Mouse (Mus musculus) erythroblast, adult 5-6 weeks (primary cell): ENCODE measurements around the gene Myh11. TPM values are rescaled to one million over a fixed set of nuclear protein-coding genes. Genes with fewer than 3 reads are reported as not detected.
"Not testable (repeated sequence)": the region's sequence is repeated elsewhere in the genome, so short reads cannot be mapped to it uniquely, and the experiment has no call there.

Experiments used
- ATAC-seq: replicated peaks from 2 replicates; pipeline ENCODE4 v1.8.0; 2016; ENCODE audit warnings: moderate number of reproducible peaks, mild to moderate bottlenecking, moderate TSS enrichment, inconsistent platforms; ENCODE audit not compliant: poor library complexity, low FRiP score, severe bottlenecking
- total RNA-seq, 2 experiments: library from RNA; stranded (forward) in 1 of 2; stranded (reverse) in 1 of 2; fragments of 150-400 nt in 1 of 2; fragments of 200-764, 138-1000 nt in 1 of 2; gene quantifications; 2 replicates each; pipeline versions ENCODE4 v1.2.3 to v1.2.4; 2015 to 2017; ENCODE audit warnings: low replicate concordance in 2 of 2

Myh11 gene
- total RNA-seq, 2 experiments from 2014 or later, result not detected

GRCm38 (mm10) chr16:14182360-14182759 is 108.8 kb downstream of the Myh11 start:
- no peak for ATAC-seq

- ATAC-seq, result no peak
Observed at GRCm38 (mm10) chr16:14180163-14180733, 110.9 kb downstream of the Myh11 start.

- ATAC-seq, result no peak
Observed at GRCm38 (mm10) chr16:14178041-14178440, 113.1 kb downstream of the Myh11 start.

GRCm38 (mm10) chr16:14169706-14170105 is 121.5 kb downstream of the Myh11 start:
- no peak for ATAC-seq

GRCm38 (mm10) chr16:14166490-14166889 is 124.7 kb downstream of the Myh11 start:
- ATAC-seq, result peak; percentile 49

GRCm38 (mm10) chr16:14163731-14164130 is 127.4 kb downstream of the Myh11 start:
- no peak for ATAC-seq

- peak; percentile 76 for ATAC-seq
Observed at GRCm38 (mm10) chr16:14162988-14163416, 128.2 kb downstream of the Myh11 start, which contains the start of the genes Nde1 and Marf1. Gene Nde1 (plus strand): TSS chr16:14163275. Gene Marf1 (minus strand): TSS chr16:14163351.

- ATAC-seq, result no peak
Observed at GRCm38 (mm10) chr16:14160941-14161340, 130.2 kb downstream of the Myh11 start.

- ATAC-seq, result peak; percentile 57
Observed at GRCm38 (mm10) chr16:14159746-14160131, 131.4 kb downstream of the Myh11 start.

GRCm38 (mm10) chr16:14158936-14159745 is 132.0 kb downstream of the Myh11 start:
- peak; percentile 78 for ATAC-seq

- ATAC-seq, result no peak
Observed at GRCm38 (mm10) chr16:14158536-14158935, 132.6 kb downstream of the Myh11 start.

- no peak for ATAC-seq
Observed at GRCm38 (mm10) chr16:14156312-14156711, 134.9 kb downstream of the Myh11 start.

GRCm38 (mm10) chr16:14155638-14156037 is 135.5 kb downstream of the Myh11 start:
- not testable (repeated sequence) for ATAC-seq

GRCm38 (mm10) chr16:14151718-14152117 is 139.5 kb downstream of the Myh11 start:
- no peak for ATAC-seq

GRCm38 (mm10) chr16:14147712-14148111 is 143.5 kb downstream of the Myh11 start:
- ATAC-seq, result no peak

Other genes with a start within 250 kb of the Myh11 start
- 20.9 and 22.4 TPM in 2 replicates for gene Nde1, start 128.1 kb downstream of the Myh11 start, total RNA-seq (2015; ENCODE audit: low replicate concordance)
- gene Nde1, start 128.1 kb downstream of the Myh11 start, total RNA-seq (2017; ENCODE audit: low replicate concordance), result 55.9 and 57.4 TPM in 2 replicates
- gene Marf1, start 128.0 kb downstream of the Myh11 start, total RNA-seq (2015; ENCODE audit: low replicate concordance), result 37.2 and 40.7 TPM in 2 replicates
- 42.6 and 49.3 TPM in 2 replicates for gene Marf1, start 128.0 kb downstream of the Myh11 start, total RNA-seq (2017; ENCODE audit: low replicate concordance)
- gene Fopnl, start 26.0 kb upstream of the Myh11 start, total RNA-seq (2015; ENCODE audit: low replicate concordance), result 25.4 and 37.0 TPM in 2 replicates
- gene Fopnl, start 26.0 kb upstream of the Myh11 start, total RNA-seq (2017; ENCODE audit: low replicate concordance), result 12.0 and 15.2 TPM in 2 replicates
- gene Abcc1, start 70.2 kb upstream of the Myh11 start, total RNA-seq (2015; ENCODE audit: low replicate concordance), result 3.6 and 18.3 TPM in 2 replicates
- gene Abcc1, start 70.2 kb upstream of the Myh11 start, total RNA-seq (2017; ENCODE audit: low replicate concordance), result 3.2 and 5.0 TPM in 2 replicates